Mouse (Mus musculus): Measurements from ENCODE around the gene Tmod3. TPM values are rescaled to one million over a fixed set of nuclear protein-coding genes. Genes with fewer than 3 reads are reported as not detected.

The Tmod3 gene
- total and polyA plus RNA-seq, 2 experiments from 2014 or later = 35.8 to 65.5 TPM

DNA sequence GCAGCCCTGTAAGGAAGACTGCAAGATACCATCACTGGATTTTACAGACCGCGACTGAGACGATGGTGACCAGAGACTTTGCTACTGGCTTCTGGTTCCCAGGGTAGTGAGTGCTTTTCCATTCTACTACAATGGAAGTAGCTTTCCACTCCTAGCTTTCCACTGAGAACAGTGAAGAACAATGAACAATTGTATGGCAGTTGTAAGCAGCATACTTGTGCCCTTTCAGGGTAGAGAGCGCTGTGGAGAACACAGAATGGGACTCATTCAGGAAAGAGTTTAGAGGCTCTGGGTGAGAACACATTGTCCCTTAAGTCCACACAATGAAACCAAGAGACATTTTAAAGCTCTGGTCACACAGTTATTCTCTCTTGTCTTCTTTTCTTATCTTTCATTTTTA lies 38.1 kb upstream of the Tmod3 start:
- peaks cover 19% of the 10 kb centered on the region for H3K36me3 ChIP-seq (ENCODE audit: insufficient read depth, low read length)
- no peak overlapping the region for H3K4me3 ChIP-seq (ENCODE audit: low read depth, low read length)
- no peak overlapping the region for H3K9ac ChIP-seq (replicated peaks; ENCODE audit: low read length, poor library complexity, severe bottlenecking)
- DNase-seq (ENCODE audit: low spot score) (no peak), ATAC-seq (ENCODE audit: low FRiP score) (no peak)
- peaks cover 3% of the 10 kb centered on the region; the same call in 1 of the 2 replicates for H3K4me1 ChIP-seq (ENCODE audit: insufficient read depth, low read length)
- TF ChIP-seq CTCF (IDR thresholded peaks at IDR 0.05) = no peak
- no peaks in the 10 kb centered on the region for H3K9me3 ChIP-seq (ENCODE audit: low read length)
- WGBS = 69% methylated on average over 4 of the region's 4 CpGs
- no peak overlapping the region for H3K4me2 ChIP-seq (ENCODE audit: low read depth, low read length, poor library complexity, severe bottlenecking)
- H3K27me3 ChIP-seq (ENCODE audit: insufficient read depth, low read length) = no peaks in the 10 kb centered on the region
- H3K27ac ChIP-seq (ENCODE audit: low read depth, low read length) = no peak overlapping the region

DNA sequence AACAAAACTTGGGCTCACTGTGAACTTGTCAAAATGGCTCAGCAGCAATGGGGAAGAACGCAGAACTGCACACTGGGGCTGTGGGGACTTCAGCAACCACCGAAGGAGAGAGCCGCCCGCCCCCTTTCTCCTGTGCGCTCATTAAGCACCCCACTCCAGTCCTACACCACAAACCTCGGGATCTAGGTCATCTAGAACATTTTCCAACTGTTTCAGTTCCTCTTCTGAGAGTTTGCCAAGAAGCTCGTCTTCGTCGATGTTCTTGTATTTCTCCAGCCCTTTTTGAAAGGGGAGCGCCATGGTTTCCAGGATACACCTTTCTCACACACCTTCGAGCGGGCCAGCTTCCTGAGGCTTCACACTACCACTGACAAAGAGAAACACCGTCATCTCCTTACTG lies 37.6 kb upstream of the Tmod3 start:
- Histone ChIP-seq H3K9me3 (ENCODE audit: low read length) (no peaks in the 10 kb centered on the region), H3K4me1 (ENCODE audit: insufficient read depth, low read length) (peaks cover 3% of the 10 kb centered on the region; the same call in 1 of the 2 replicates), H3K4me2 (ENCODE audit: low read depth, low read length, poor library complexity, severe bottlenecking) (no peak overlapping the region), H3K4me3 (ENCODE audit: low read depth, low read length) (no peak overlapping the region), H3K27me3 (ENCODE audit: insufficient read depth, low read length) (no peaks in the 10 kb centered on the region), H3K36me3 (ENCODE audit: insufficient read depth, low read length) (peaks cover 24% of the 10 kb centered on the region), H3K9ac (replicated peaks; ENCODE audit: low read length, poor library complexity, severe bottlenecking) (no peak overlapping the region), H3K27ac (ENCODE audit: low read depth, low read length) (no peak overlapping the region)
- no peak for TF ChIP-seq CTCF (IDR thresholded peaks at IDR 0.05)
- DNase-seq (ENCODE audit: low spot score) (no peak), ATAC-seq (ENCODE audit: low FRiP score) (no peak)
- 86% methylated on average over 13 of the region's 13 CpGs for WGBS

DNA sequence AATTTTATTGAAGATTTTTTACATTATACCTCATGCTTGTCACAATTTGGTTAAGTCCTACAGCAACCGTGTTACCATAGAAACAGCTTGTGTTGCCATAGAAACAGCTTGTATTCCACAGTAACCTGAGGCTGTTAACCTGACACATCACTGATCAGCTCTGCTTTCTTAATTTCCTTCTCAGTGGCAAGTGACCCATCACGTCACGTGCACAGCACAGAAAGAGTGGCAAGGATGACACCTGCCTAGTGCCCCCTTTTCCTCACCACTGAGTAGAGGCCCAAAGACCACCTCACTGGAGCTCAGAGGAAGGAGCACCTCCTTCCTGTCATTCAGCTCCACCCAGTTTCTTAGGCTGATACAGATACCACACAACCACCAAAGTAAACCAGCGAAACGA lies 34.0 kb upstream of the Tmod3 start:
- no peak for TF ChIP-seq CTCF (IDR thresholded peaks at IDR 0.05)
- Histone ChIP-seq H3K36me3 (ENCODE audit: insufficient read depth, low read length) (peaks cover 49% of the 10 kb centered on the region), H3K9ac (replicated peaks; ENCODE audit: low read length, poor library complexity, severe bottlenecking) (no peak overlapping the region), H3K4me3 (ENCODE audit: low read depth, low read length) (no peak overlapping the region), H3K4me1 (ENCODE audit: insufficient read depth, low read length) (no peaks in the 10 kb centered on the region), H3K9me3 (ENCODE audit: low read length) (no peaks in the 10 kb centered on the region), H3K27ac (ENCODE audit: low read depth, low read length) (peak overlapping the region; percentile 64; the same call in 1 of the 2 replicates), H3K4me2 (ENCODE audit: low read depth, low read length, poor library complexity, severe bottlenecking) (no peak overlapping the region), H3K27me3 (ENCODE audit: insufficient read depth, low read length) (no peaks in the 10 kb centered on the region)
- peak; percentile 53 for ATAC-seq (ENCODE audit: low FRiP score)
- 54% methylated on average over 5 of the region's 5 CpGs for WGBS
- peak; percentile 69 for DNase-seq (ENCODE audit: low spot score)

DNA sequence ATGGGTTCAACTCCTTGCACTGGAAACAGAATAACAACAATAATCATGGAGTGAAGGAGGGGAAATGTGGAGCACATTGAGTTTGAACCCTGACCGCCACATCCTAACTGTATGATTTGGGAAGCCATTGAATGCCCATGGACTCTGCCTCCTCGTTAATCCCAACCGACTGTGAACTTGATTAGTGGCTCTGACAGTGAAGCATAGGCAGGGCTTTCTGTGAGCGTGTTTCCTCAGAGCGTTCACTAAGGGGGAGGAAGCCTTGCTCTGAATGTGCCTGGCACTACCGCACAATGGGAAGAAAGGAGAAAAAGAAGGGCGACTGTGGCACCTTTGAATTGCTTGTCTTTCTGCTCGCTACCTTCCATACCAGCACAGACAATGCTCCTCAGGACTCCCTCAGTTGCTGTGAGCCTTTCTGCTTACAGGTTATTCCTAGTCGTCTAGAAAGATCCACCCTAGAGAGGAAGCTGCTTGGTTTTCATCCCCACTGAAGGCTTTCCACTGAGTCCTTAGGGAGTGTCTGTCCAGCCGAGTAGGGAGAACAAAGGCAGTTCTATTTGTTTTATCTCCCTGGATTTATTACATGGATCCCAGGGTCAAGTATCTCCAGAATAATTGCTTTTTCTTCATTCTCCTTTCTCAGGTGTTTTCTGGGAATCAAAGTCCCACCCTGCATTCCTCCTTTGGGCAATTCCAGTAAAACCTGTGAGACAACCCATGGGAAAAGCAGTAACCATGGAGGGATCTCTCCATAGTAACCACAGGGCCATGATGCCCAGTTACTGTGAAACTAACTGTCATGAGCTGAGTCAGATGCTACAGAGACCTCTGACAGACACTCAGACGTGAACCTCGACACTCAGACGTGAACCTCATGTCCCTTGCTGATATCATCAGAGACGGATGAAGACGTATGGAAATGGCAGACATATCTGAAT lies 30.7 kb upstream of the Tmod3 start:
- H3K9me3 ChIP-seq (ENCODE audit: low read length) = no peaks in the 10 kb centered on the region
- peaks cover 79% of the 10 kb centered on the region for H3K36me3 ChIP-seq (ENCODE audit: insufficient read depth, low read length)
- H3K4me1 ChIP-seq (ENCODE audit: insufficient read depth, low read length) = no peaks in the 10 kb centered on the region
- no peak for DNase-seq (ENCODE audit: low spot score)
- H3K4me3 ChIP-seq (ENCODE audit: low read depth, low read length) = no peak overlapping the region
- ATAC-seq (ENCODE audit: low FRiP score) = no peak
- no peaks in the 10 kb centered on the region for H3K27me3 ChIP-seq (ENCODE audit: insufficient read depth, low read length)
- 86% methylated on average over 15 of the region's 15 CpGs for WGBS
- H3K4me2 ChIP-seq (ENCODE audit: low read depth, low read length, poor library complexity, severe bottlenecking) = no peak overlapping the region
- H3K9ac ChIP-seq (replicated peaks; ENCODE audit: low read length, poor library complexity, severe bottlenecking) = no peak overlapping the region
- TF ChIP-seq CTCF (IDR thresholded peaks at IDR 0.05) = no peak
- no peak overlapping the region for H3K27ac ChIP-seq (ENCODE audit: low read depth, low read length)

DNA sequence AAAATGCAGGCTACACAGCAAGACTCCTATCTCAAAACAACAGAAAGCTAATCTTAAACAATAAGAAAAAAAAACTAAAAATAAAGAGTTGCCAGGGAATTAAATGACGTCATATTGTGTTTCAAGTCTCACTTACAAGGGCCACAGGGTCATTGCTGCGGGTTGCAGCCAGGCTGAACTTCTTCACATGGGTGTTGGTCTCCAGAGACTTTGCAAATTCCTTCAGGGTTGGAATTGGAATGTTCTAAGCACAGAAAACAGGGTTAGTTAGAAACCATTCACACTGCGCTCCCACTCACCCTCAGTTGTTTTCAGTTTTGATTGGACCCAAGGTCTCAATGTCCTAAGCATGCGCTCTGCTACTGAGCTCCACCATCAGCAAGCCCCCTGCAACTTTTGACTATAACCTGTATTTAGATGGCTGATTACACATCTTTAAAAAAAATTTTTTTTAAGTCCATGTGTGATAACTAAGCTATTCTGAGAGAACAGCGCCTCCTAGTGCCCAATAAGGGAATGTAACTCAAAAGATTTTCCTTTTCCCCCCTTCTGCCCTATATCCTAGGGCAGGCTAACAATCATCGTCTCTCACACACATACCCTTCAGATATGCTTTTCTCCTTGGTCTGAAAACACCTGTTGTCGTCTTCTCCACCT lies 22.4 kb upstream of the Tmod3 start:
- peak; percentile 73 for DNase-seq (ENCODE audit: low spot score)
- peak; percentile 31; the same call in 1 of the 2 replicates for ATAC-seq (ENCODE audit: low FRiP score)

DNA sequence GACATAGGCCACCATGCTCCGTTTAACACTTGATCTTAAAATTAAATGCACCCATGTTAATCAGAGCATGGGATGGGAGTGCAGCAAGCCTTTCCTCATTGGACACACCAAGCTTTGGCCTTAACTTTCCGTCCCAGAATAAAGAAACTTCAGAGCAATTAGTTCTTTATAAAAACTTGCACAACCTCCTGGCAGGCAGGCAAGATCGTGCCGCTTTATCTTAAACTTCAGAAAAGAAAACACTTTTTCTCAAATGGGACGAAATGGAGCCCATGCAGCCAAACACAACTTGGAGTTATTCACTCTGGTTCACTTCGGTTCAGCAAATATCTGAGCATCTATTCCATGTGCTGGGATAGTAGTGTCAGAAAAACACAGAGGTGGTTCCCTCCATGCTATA lies 19.9 kb upstream of the Tmod3 start:
- H3K4me3 ChIP-seq (ENCODE audit: low read depth, low read length) = no peak overlapping the region
- H3K27me3 ChIP-seq (ENCODE audit: insufficient read depth, low read length) = no peaks in the 10 kb centered on the region
- H3K36me3 ChIP-seq (ENCODE audit: insufficient read depth, low read length) = peaks cover 62% of the 10 kb centered on the region
- TF ChIP-seq CTCF (IDR thresholded peaks at IDR 0.05) = no peak
- H3K27ac ChIP-seq (ENCODE audit: low read depth, low read length) = no peak overlapping the region
- DNase-seq (ENCODE audit: low spot score) = no peak
- no peaks in the 10 kb centered on the region for H3K4me1 ChIP-seq (ENCODE audit: insufficient read depth, low read length)
- no peak for ATAC-seq (ENCODE audit: low FRiP score)
- H3K9ac ChIP-seq (replicated peaks; ENCODE audit: low read length, poor library complexity, severe bottlenecking) = no peak overlapping the region
- 87% methylated on average over 6 of the region's 6 CpGs for WGBS
- no peaks in the 10 kb centered on the region for H3K9me3 ChIP-seq (ENCODE audit: low read length)
- H3K4me2 ChIP-seq (ENCODE audit: low read depth, low read length, poor library complexity, severe bottlenecking) = no peak overlapping the region

More for the DNA sequence above, 22.4 kb upstream of the Tmod3 start:
- H3K4me2 ChIP-seq (ENCODE audit: low read depth, low read length, poor library complexity, severe bottlenecking) = no peak overlapping the region
- H3K4me1 ChIP-seq (ENCODE audit: insufficient read depth, low read length) = no peaks in the 10 kb centered on the region
- H3K9me3 ChIP-seq (ENCODE audit: low read length) = no peaks in the 10 kb centered on the region
- peak; percentile 80 for TF ChIP-seq CTCF (IDR thresholded peaks at IDR 0.05)
- no peak overlapping the region for H3K9ac ChIP-seq (replicated peaks; ENCODE audit: low read length, poor library complexity, severe bottlenecking)
- H3K36me3 ChIP-seq (ENCODE audit: insufficient read depth, low read length) = peaks cover 63% of the 10 kb centered on the region
- H3K27ac ChIP-seq (ENCODE audit: low read depth, low read length) = no peak overlapping the region
- no peak overlapping the region for H3K4me3 ChIP-seq (ENCODE audit: low read depth, low read length)
- no peaks in the 10 kb centered on the region for H3K27me3 ChIP-seq (ENCODE audit: insufficient read depth, low read length)
- WGBS = 56% methylated on average over 7 of the region's 7 CpGs
